Mouse (Mus musculus): ENCODE measurements around the gene Polr2m.

Polr2m gene

GRCm38 (mm10) chr9:71475536-71475935, 10.2 kb downstream of the Polr2m start:
- no peak for DNase-seq (ENCODE audit: low spot score)

- no peak for DNase-seq (ENCODE audit: low spot score)
Observed at GRCm38 (mm10) chr9:71467434-71467833, 18.3 kb downstream of the Polr2m start.

DNA sequence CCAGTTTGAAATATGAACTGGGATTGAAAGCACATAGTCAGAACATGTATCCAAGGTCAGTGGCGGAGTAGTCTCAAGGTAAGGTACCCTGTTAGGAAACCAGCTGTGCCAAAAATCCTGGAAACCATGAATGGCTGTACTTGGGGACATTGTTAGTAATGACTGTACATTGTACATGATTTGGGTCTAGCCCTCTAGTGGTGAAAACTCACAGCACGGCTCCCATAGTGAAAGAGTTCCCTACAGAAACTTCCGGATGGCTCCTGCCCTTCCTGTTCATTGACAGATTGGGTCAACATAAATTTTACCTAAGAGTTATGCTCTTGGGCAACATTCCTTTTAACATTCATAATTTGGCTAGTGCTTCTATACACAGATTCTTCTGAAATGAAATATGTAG, 19.6 kb downstream of the Polr2m start:
- peak; percentile 15 for DNase-seq (ENCODE audit: low spot score)

- DNase-seq (ENCODE audit: low spot score): no peak
Observed at GRCm38 (mm10) chr9:71463072-71463667, 22.6 kb downstream of the Polr2m start.

DNA sequence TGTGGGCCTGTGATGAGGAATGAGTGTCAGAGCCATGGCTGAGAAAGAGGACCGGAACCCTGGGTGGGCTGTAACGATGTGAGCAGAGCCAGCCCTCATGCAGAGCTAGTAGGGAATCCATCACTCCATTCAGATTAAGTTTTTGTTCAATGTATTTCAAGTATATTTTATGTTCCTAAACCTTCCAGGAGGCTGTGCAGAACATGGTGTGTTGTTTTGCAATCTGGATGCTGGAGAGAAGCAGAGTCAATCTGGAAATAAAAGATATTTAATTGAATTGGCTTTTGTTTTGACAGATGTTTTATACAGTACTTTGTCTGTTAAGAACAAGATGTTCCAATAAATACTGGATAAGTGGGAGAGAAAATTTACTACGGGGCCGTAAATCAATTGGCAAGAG, 29.0 kb downstream of the Polr2m start:
- DNase-seq (ENCODE audit: low spot score): no peak

DNA sequence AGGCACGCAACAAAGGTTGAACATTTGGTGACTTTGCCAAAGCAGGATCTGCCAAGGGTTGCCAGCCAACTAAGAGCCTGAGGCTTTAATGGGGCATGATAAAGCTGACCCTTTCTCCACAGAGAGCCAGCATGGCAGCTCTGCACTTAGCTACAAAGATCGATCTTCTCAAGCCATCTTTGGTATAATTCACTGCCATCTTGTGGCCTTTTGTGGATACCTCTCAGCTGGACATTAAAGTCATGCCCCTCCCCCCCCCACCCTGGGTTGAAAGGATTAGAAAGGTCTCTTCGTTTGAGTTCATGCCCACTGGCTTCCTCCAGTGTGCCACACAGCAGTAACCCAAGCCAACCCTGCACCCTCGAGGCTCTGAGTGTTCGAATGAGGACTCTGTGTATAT, 31.8 kb downstream of the Polr2m start:
- peak; percentile 5 for DNase-seq (ENCODE audit: low spot score)

DNA sequence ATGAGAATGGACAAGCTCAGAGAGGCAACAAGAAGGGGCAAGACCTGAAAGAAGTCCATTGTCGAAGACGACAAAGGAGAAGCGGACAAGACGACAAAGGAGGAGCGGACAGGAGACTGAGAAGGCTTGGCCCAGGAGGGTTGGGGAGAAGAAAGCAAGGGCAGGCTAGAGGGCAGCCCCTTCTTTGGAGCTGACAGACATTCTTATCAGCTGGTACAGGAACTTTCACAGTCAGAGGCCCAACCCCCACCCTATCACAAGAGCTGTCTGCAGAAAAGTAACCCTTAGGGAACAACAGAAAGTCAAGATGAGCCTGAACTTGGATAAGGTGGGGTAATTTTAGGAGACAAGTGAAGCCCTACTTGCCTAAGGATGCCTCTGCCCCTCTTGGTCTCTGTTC, 32.4 kb downstream of the Polr2m start:
- DNase-seq (ENCODE audit: low spot score): no peak

- DNase-seq (ENCODE audit: low spot score): no peak
Observed at GRCm38 (mm10) chr9:71450626-71451025, 35.1 kb downstream of the Polr2m start.

GRCm38 (mm10) chr9:71447573-71447972, 38.2 kb downstream of the Polr2m start:
- DNase-seq (ENCODE audit: low spot score): peak; percentile 49

- no peak for DNase-seq (ENCODE audit: low spot score)
Observed at GRCm38 (mm10) chr9:71445308-71445707, 40.4 kb downstream of the Polr2m start.

DNA sequence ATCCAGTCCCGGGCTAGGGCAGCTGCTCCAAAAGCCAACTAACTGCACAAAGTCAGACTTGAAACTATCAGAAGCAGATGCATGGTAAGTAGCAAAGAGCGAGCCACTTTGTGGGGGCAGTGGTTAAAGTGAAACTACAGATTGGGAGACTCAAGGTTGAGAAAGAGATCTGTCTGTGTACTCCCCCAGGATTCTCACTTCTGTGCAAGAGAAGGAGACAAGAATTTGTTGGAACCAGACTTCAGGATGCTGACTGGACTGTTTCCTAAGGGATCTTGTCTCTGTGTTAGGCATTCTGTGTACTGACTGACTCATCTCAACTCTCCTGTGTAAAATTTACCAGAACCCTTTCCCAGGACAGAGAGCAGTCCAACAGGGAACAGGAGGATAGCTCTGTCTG, 47.6 kb downstream of the Polr2m start:
- DNase-seq (ENCODE audit: low spot score): no peak
